Mouse (Mus musculus) kidney, adult 18-20 months (tissue): ENCODE measurements around the gene Olfml2b.

Experiments
- DNase-seq: peaks from one replicate; pipeline ENCODE4 v3.0.0; 2021

Gene Olfml2b

DNA sequence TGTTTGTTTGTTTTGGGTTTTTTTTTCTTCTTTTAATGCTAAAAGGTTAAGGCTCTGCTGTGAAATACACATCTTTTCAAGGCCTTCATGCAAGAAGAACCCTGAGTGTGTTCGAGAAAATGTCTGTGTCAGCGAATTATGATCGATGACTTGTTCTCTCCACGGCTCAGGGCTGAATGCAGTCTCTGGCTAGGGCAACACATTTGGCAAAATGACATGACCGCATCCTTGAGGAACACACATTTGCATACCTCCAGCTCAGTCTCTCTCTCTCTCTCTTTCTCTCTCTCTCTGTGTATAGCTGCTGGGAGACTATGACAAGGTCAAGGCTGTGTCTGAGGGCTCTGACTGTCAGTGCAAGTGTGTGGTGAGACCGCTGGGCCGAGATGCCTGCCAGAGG, 3.0 kb downstream of the Olfml2b start:
- no peak for DNase-seq

DNA sequence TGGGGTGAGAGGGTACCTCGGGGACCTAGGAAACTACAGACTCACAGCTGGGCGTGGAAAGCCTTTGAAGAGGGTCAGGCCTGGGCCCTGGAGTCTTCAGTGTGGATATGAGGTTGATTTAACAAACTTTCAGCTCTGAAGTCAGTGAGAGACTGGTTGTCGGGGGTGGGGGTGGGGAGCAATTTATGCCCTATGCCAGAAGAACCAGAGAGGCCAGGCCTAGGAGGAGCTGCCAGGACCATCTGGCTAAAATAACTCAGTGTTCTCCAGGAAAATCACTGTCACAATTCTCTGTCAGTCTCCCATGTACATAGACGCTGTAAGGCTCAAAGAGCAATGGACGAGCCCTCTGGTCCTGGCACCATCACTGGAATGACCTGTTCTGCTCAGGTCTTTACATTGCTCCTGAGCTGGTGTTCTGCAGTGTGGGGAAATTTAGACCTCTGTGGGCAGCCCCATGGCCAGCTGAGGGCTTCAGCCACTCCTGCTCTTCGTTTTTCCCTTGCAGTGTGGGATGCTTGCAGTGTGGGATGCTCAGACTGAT, 3.7 kb downstream of the Olfml2b start:
- no peak for DNase-seq

DNA sequence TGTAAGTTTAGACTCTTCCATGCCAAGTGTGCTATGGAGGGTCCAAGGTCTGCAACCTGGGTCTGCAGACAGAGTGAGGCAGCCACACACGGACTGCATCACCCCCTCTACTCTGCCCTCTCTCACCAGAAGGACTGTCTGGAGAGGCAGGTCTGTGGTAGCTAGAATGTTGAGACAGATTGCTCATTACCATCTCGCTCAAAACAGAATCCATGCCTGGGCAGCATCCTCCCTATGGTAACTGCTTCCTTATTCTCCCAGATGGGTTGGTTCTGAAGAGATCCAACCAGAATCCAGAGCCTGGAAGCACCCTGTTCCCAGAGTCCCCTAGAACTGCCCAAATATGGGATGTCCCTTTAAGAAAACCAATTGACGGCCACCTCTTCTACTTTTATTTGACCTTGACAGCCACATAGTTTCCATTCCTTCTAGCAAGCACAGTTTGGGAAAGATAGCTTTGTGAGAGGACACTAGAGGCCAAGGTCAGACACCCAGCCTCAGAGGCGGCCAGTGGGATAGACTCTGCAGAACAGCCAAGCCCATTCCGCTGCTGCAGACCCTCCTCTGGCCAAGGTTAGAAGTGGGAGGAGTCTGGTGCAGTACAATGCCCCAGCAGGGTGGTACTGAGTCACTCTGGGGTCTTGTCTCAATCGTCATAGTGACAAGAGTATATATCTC, 6.9 kb downstream of the Olfml2b start:
- no peak for DNase-seq

DNA sequence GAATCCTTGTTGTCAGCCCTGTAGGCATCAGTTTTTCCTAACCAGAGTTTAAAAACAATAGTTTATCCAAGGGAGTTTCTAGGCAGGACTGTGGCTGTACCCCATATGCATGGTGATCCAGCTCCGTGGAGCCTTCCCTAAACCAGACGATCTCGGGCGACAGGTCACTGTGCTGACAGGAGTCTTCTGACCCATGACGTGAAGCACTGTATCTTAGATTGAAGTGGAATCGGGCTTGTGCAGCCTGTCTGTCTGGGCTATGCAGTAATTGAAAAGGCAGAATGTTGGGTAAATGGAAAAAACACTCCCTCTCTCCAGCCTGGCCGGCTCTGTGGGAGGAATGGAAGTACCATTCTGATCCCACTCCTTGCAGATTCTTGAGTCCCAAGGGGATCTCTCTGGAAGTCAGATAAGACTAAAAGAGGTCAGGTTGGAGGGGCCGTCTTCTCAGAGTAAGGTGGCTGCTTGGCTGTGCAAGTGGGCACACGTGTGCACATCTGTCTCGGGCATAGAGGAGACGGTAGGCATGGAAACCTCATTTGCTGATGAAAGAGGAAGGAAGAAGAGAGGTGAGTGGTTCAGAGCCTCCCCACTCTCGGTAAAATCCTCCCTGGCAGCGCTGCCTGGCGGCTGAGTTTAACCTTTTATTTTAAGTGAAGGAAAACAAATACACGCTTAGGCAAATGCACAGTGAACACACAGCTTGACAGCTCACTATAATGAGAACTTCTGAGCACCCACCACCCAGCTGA, 7.8 kb downstream of the Olfml2b start:
- DNase-seq: no peak

DNA sequence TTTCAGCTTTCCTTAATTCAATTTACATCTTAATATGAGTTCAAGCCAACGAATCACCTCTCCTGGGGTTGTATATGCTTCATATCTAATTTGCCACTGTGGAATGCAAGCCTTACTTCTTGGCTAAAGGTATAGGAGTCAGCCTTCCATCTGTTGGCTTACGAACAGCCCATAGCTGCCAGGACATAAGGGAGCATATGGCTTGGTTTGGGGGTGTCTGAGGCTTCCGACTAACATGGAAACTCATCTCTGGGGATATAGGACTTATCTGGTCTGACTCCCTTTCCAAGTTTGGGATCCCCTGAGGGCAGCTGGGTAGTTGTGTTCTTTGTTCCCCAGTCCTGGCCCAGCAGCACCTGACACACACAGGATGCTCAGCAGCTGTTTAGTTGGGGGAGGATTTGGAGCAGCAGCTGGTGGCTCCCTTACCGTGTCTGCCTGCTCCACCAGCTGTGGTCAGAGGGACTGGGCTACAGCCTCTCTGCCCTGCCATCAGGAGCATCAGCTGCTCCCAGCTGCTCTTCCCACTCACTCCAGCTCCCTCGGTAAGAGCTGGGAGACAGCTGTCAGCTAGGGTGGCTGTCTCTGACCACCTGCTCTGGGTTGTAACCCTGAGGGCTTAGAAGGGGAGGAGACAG, 11.1 kb downstream of the Olfml2b start:
- no peak for DNase-seq

DNA sequence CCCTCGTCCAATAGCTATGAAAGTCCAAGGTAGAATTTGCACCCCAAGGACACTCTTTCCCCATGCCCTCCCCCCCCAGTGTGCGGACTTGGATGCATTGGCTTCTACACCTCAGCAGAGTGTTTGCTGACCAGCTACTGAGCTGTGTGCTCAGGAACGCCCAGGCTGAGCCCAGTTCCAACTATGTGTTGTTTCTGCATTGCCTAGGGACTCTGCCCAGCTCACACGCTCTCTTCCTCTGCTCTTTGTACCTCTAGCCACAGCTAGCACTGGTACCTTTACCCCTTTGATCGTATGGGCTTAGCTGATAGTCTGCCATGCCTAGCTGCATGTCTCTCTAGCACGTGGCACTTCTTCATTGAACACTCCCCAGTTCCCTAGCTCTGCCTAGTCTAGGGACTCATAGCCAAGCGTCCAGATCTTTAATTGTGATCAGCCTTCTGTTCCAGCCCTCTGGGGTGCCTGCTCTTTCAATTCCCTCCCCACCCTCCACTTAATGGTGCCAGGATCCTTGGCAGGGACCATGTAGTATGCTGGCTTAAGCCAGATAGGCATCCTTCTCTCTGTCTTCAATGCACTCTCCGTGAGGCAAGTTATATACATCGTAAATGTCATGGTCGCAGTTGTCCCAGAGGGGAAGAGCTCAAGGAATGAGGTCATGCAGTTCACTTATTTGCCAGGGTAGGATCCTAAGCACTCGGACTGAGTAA, 12.3 kb downstream of the Olfml2b start:
- no peak for DNase-seq

- no peak for DNase-seq
These were observed 12.8 kb downstream of the Olfml2b start for GRCm38 (mm10) chr1:170657228-170657521.

DNA sequence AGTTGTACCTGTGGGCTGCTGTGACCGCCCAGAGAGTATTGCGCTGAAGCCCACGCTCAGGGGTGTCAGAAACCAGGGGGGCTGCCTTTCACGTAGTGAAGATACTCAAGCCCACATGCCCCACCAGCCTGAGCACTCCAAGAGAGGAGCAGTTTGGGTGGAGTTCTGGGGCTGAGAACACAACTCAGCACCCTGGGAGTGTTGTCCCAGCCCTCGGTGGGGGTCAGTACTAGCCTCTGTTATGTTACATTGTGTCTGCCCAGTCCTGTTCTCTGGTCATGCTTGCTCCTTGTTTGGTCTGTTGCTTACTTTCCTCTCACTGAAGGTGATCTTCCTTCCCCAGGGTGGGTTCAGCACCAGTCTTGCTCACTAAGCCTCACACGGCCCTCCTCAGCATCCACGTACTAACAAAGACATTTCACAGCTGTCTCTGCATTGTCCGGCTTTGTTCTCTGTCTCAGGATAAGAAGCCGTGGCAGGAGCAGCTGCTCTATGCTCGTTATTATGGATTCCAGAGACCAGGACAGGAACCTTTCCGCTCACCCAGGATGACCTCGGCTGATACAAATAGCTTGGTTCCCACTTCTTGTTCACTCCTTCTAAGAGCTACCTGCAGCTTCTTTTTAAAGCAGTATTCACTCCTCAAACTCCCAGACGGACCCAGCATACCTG, 13.4 kb downstream of the Olfml2b start:
- DNase-seq: no peak

- no peak for DNase-seq
These were observed 14.9 kb downstream of the Olfml2b start for GRCm38 (mm10) chr1:170659260-170659659.

DNA sequence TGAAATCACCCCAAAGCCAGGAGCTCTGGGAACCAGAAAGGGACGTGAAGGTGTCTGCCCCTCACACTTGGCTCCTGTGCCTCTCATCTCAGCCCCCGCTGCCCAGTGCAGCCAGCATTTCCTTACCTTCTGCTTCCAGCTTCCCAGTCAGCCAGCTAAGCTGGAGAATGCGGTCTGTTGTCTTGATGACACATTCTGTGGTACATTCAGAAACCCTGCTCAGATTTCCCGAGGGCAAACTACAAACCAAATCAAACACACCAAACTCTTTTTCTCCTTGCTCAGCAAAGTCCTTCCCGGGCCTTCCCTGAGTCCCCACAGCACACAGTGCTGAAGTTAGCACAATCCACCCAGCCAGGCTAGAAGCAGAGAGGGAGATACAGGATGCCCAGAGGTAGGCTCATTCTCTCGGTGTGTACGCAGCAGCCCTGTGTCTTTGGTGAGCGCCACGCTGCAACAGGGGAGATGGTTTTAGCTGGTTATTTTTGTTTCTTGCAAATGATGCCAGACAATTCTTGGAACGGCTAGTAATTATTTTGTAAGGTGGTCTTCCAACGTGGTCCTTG, 20.4 kb downstream of the Olfml2b start:
- no peak for DNase-seq

- no peak for DNase-seq
These were observed 20.9 kb downstream of the Olfml2b start for GRCm38 (mm10) chr1:170665200-170665599.

DNA sequence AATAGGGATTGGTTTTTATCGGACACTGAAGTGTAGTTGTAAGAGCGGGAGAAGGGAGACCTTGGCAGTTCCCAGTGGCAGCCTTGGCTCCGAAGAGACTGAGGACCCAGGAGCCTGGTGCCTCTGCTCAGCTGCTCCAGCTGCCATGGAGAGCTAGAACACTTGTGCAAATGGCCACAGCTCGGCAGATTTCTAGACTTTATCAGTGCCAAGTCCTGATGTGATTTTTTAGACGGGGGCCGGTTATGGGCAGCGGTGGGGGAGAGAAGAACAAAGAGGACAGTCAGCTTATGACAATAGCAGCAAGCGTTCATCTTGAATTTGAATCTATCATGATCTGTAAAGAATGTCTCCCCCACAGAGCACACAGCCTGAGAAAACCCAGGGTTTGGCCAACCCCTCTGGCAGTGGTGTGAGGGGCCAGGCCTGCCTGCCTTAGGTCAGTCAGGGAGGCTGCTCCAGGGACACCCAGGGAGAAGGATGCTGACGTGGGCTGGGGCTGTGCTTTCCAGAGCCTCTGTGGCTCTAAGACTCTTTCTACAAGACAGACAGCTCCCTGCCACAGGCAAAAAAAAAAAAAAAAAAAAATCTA, 29.9 kb downstream of the Olfml2b start:
- DNase-seq: no peak

GRCm38 (mm10) chr1:170677681-170678080, 33.3 kb downstream of the Olfml2b start:
- no peak for DNase-seq

DNA sequence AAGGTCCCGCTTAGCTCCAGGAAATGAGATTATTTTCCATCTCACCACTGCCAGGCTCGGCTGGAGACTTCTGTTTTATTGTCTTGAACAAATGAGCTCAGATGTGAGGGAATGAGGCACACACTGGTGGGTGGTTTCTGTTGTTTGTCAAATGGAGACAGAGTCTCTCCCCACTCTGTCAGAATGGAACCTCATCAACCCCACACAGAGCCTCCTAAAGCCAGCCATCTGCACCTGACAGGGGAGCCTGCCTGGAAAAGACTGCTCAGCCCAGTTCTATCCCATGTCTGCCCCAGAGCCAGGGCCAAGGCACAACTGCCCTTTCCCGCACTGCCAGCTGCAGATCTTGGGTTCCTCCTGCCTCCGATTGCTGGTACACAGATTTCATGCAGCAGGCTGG, 34.5 kb downstream of the Olfml2b start:
- DNase-seq: no peak

- no peak for DNase-seq
These were observed 35.3 kb downstream of the Olfml2b start for GRCm38 (mm10) chr1:170679624-170680023.

GRCm38 (mm10) chr1:170683863-170684262, 39.5 kb downstream of the Olfml2b start:
- DNase-seq: no peak

GRCm38 (mm10) chr1:170689773-170690172, 45.4 kb downstream of the Olfml2b start:
- no peak for DNase-seq

DNA sequence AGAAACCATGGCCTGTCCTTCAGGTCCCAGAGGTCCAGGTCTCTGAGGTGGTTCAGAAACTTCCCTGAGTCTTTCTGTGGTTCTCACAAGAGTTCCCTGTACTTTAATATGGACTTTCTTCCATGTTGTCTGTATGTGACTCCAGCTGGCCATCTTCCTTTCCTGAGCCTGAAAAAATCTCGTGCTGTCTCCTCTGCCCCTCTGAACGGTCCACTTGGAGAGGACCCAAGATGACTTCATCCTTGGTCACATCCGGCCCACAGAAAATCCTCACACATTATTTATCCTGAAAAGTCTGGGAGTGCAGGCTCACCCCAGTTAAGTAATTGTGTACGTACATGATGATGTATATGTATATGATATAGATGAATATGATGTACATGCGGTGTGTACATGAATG, 47.0 kb downstream of the Olfml2b start:
- no peak for DNase-seq

DNA sequence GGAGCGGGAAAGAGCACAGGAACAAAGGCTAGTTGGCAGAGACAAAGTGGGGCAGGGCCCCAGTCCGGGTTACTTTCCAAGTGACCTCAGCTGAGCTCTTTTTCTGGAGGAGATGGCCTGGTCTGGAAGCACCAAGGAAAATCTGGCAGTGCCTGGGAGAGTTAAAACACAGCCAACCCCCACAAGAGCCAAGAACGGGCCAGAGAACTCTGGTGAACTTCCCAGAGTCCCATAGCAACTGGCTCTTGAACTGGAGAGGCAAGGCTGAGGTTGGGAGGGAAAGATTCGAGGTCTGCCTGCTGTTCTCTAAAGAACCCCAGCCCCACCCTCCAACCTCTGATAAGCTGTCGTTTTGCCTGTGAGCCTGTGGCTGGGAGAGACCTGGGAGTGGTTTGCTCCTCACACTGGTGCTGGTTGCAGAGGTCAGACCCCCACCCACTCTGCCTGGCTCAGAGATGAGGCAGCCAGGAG, 50.5 kb downstream of the Olfml2b start:
- peak; percentile 27 for DNase-seq

GRCm38 (mm10) chr1:170695326-170695725, 51.0 kb downstream of the Olfml2b start:
- peak; percentile 8 for DNase-seq

DNA sequence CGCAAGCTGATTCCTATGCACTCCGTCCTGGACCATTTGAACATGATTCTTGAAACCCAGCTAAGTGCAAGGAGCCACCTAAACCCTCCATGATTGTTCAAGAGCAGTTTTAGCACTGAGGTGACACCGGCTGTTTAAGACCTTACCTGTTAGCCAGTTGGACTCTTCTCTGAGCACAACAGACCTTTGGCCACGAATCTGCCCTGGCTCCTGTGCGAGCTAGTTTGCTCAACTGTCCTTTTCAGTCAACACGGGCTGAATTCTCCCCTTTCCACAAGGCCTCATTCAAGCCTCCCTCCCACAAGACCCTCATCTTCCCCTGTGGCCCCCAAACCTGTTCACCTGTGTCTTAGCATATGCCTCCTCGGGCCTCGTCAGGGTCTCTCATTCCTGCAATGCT, 52.7 kb downstream of the Olfml2b start:
- no peak for DNase-seq
